Mouse (Mus musculus) activated CD4-positive, CD25-positive, alpha-beta regulatory T cell, adult 4 months (primary cell): Measurements from ENCODE around the gene Ncs1. TPM values are rescaled to one million over a fixed set of nuclear protein-coding genes. Genes with fewer than 3 reads are reported as not detected.

ENCODE experiments used
- ATAC-seq: one replicate; pipeline ENCODE4 v1.8.0; 2017
- polyA plus RNA-seq, 2 experiments: library from polyadenylated mRNA; unstranded; fragments of 100-300 nt; shearing (Covaris generic); gene quantifications; one replicate each; pipeline ENCODE4 v1.2.1; 2017

The Ncs1 gene
- polyA plus RNA-seq, 2 experiments from 2014 or later = 0.53 to 1.4 TPM

DNA sequence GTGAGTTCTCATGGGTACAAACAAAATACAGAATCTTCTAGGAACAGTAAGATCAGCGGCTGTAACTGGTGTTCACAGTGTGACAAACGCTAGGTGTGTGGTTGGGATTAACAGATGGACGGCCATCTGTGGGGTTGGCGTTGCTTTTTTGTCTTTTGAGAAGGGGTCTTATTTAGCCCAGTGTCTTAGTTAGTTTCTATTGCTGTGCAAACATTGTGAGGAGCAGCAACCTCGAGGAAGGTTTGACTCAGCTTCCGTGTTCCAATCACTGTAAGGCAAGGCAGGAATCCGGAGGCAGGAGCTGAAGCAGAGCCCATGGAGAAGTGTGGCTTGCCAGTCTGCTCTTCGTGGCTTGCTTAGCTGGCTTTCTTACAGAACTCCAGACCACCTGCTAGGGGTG lies 35.5 kb downstream of the Ncs1 start:
- no peak for ATAC-seq

- no peak for ATAC-seq
Measured at GRCm38 (mm10) chr2:31282266-31282665, 36.6 kb downstream of the Ncs1 start.

- ATAC-seq = no peak
Measured at GRCm38 (mm10) chr2:31282880-31283279, 37.3 kb downstream of the Ncs1 start.

- no peak for ATAC-seq
Measured at GRCm38 (mm10) chr2:31284531-31284930, 38.9 kb downstream of the Ncs1 start.

DNA sequence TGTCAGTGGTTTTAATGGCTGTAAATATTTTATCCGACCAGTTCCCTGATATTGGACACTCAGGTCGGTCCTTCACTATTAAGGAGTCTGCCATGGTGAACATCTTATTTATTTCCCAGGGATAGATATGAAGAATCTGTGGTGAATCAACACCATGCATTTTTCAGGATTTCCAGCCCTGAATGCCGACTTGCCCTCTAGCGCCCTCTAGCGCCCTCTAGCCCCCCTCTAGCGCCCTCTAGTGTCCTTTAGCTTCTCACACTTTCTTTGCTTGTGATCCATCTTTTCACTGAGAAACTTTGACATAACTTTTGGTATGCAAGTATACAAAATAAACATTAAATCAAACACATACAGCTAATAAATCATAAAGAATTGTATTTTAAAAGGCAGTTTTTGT lies 45.8 kb downstream of the Ncs1 start:
- peak; percentile 36 for ATAC-seq

GRCm38 (mm10) chr2:31294985-31295384 lies 49.4 kb downstream of the Ncs1 start:
- no peak for ATAC-seq

GRCm38 (mm10) chr2:31296395-31296794 lies 50.8 kb downstream of the Ncs1 start:
- ATAC-seq = no peak

GRCm38 (mm10) chr2:31297602-31298268 lies 52.1 kb downstream of the Ncs1 start:
- ATAC-seq = peak; percentile 93

- ATAC-seq = no peak
Measured at GRCm38 (mm10) chr2:31298814-31299213, 53.2 kb downstream of the Ncs1 start.

GRCm38 (mm10) chr2:31299266-31299665 lies 53.6 kb downstream of the Ncs1 start:
- no peak for ATAC-seq

DNA sequence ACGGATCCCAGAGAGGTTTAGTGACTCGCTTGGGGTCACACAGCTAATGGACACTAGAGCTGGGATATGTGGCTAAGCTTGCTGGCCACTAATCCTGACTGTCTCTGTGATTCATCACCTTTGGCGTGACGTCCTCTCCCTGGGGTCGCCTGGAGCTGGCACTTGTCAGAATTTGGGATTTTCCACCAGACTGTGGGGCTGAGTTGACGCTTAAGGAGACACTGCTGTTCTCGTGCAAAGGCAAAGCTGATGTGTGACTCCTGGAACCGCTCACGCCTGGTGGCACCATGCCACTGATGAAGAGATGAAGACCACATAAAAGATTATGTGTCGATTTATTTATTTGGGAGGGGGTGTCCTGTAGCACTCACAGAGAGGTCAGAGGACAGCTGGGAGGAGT lies 54.4 kb downstream of the Ncs1 start:
- no peak for ATAC-seq

- ATAC-seq = no peak
Measured at GRCm38 (mm10) chr2:31303177-31303576, 57.6 kb downstream of the Ncs1 start.

GRCm38 (mm10) chr2:31304191-31304590 lies 58.6 kb downstream of the Ncs1 start:
- no peak for ATAC-seq

GRCm38 (mm10) chr2:31304801-31305665 lies 59.4 kb downstream of the Ncs1 start:
- ATAC-seq = no peak

- no peak for ATAC-seq
Measured at GRCm38 (mm10) chr2:31305684-31306083, 60.1 kb downstream of the Ncs1 start.

GRCm38 (mm10) chr2:31308257-31308656 lies 62.6 kb downstream of the Ncs1 start:
- no peak for ATAC-seq

DNA sequence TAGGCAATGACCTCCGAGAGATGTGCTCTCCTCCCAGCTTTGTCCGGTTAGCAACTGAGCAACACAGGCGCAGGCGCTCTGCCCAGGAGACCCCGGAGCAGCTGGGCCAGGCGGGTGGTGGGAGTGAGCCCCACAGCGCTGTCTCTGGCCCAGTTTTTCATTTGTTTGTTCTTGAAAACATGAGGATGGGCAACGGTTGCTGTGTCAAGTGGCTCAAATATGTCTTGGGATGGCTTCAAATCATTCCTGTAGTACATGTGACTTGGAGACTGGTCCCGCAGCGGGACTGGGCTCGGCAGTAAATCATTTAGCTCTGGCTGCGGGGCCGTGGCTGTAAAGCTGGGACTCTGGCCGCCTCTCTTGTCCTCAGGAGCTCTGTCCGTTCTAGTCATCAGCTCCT lies 63.9 kb downstream of the Ncs1 start:
- ATAC-seq = no peak

DNA sequence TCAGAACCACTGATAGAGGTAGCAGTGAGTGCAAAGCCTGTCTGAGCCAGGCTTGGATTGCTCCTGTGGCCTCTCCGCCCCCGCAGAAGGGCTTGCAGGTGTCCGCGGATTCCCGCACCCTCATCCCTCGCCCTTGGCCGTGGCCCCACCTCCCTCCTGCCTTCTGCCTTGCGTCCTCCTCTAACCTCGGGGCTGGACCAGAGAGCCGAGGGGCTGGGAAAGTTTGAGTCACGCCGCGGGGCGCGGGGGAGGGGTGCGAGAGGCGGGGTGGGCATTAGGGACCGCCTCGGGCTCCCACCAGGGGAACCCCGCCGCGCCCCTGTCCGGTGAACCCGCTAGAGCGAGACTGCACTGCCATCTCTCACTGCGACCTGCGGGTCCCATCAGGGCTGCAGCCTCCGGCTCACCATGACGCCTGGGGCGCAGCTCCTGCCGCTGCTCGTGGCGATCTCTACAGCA lies 68.4 kb downstream of the Ncs1 start, which contains the start of gene Hmcn2:
Gene Hmcn2 (plus strand): TSS at position 409 of the 459 bp plus-strand sequence.
- no peak for ATAC-seq

DNA sequence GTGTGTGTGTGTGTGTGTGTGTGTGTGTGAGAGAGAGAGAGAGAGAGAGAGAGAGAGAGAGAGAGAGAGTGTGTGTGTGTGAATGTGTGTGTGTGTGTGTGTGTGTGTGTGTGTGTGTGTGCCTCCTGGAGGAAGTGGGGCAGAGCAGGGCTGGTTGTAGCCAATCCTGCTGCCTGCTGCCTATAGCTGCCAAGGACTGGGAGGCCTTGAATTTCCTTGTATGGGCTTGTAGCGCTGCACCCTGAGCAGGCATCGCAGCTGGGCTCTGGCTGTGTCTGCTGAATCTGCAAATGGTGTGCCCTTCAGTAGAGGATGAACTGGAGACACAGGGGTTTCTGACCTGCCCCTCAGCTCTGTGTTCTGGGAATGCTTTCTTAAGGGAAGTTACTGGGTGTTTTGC lies 72.5 kb downstream of the Ncs1 start:
- ATAC-seq = no peak

DNA sequence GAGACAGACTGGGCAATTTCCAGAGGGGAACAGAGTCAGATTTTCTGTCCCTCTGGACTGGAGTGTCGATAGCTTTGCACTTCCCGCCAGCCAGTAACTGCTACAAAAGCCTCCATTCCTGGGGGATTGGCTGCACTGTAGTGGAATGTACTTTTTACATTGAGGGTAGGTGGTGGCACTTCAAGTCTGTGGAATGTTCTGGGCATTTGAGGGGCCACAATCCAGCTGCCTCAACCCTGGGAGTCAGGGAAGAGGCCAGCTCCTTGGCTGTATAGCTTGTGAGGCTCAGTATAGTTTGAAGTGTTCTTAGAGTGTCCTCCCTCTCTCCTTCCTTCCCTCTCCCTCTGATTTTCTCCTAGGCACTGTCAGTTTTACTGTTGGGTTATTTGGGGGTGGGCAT lies 73.6 kb downstream of the Ncs1 start:
- ATAC-seq = no peak

DNA sequence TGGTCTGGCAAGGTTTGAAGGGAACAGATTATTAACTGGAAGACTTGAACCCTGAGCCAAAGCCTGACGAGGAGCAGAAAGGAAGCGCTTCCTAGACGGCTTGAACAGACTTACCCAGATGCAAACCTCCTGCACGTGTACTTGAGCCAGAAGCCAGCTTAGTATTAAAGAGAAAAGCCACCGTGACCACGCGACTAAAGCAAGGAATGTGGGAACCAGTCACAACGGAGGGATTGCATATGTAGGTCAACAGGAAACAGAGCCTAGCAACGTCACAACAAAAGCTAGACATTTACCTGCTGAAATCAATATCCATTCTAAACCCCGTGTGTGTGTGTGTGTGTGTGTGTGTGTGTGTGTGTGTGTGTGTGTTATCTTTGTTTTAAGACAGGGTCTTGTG lies 81.6 kb downstream of the Ncs1 start:
- no peak for ATAC-seq

DNA sequence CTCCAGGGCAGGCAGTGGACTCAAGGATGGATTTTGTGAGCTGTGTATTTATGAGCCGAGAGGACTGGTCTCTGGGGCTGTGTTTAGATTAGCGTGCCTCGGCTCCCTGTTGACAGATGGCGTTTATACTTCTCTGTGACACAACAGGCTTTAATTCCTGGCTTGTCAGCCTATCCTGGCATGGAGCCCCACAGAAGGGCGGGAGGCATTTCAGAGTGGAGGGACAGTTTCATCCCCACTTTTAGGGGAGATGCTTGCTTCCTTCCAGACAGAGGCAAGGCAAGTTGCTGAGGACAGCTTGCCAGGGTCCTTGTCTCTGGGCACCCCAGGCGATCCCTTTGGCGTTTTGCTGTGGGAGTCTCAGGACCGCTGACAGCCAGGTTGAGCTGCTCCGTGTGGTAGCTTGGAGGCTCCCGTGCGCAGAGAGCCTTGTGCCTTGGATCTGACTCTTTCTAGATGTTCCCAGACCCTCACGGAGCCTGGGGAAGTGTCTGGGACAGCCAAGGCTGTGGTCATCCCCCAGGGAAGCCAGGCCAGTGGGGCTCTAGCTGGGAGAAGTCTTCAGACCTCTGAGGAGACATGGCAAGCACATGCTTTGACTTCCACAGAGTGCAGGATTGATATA lies 92.2 kb downstream of the Ncs1 start:
- ATAC-seq = no peak

- no peak for ATAC-seq
Measured at GRCm38 (mm10) chr2:31339826-31340225, 94.2 kb downstream of the Ncs1 start.
